Mouse (Mus musculus) subcutaneous adipose tissue, adult 2 months (tissue): ENCODE results near the gene Gm20736. TPM values are rescaled to one million over a fixed set of nuclear protein-coding genes. Genes with fewer than 3 reads are reported as not detected.

ENCODE experiments used
- polyA plus RNA-seq: library from polyadenylated mRNA; depleted of rRNA; stranded (reverse); fragments of >200 nt; gene quantifications from 2 replicates; pipeline ENCODE4 v1.2.3, GENCODE M21; 2012; ENCODE audit warnings: low replicate concordance; rRNA removed

The Gm20736 gene
- polyA plus RNA-seq = not detected in 2 replicates

GRCm38 (mm10) chrY:65377390-65377789, at the start of gene Gm20736:
Gene Gm20736 (plus strand): TSS chrY:65377690.

Other genes starting within 250 kb of the Gm20736 start
- gene Gm20924, start 170.2 kb upstream of the Gm20736 start, polyA plus RNA-seq = not detected in 2 replicates